Mouse (Mus musculus): ENCODE results near the gene Olfm1.

Olfm1 gene

GRCm38 (mm10) chr2:28235129-28235528 lies 42.3 kb downstream of the Olfm1 start:
- no peak for DNase-seq (ENCODE audit: low spot score in 2 of 2)

- no peak for DNase-seq (ENCODE audit: low spot score in 2 of 2)
Measured at GRCm38 (mm10) chr2:28236447-28236846, 43.7 kb downstream of the Olfm1 start.

GRCm38 (mm10) chr2:28239616-28240015 lies 46.8 kb downstream of the Olfm1 start:
- no peak for DNase-seq (ENCODE audit: low spot score in 2 of 2)

GRCm38 (mm10) chr2:28240920-28241319 lies 48.1 kb downstream of the Olfm1 start:
- DNase-seq (ENCODE audit: low spot score in 2 of 2) = no peak

- no peak for DNase-seq (ENCODE audit: low spot score in 2 of 2)
Measured at GRCm38 (mm10) chr2:28241520-28242221, 48.9 kb downstream of the Olfm1 start.

GRCm38 (mm10) chr2:28242222-28242543 lies 49.4 kb downstream of the Olfm1 start:
- DNase-seq (ENCODE audit: low spot score in 2 of 2) = no peak

GRCm38 (mm10) chr2:28244667-28245395 lies 52.0 kb downstream of the Olfm1 start:
- DNase-seq (ENCODE audit: low spot score in 2 of 2) = peak; percentile 66 to 79

GRCm38 (mm10) chr2:28246110-28246653 lies 53.4 kb downstream of the Olfm1 start:
- DNase-seq (ENCODE audit: low spot score in 2 of 2) = no peak

GRCm38 (mm10) chr2:28247098-28247497 lies 54.3 kb downstream of the Olfm1 start:
- no peak for DNase-seq (ENCODE audit: low spot score in 2 of 2)

GRCm38 (mm10) chr2:28252554-28252953 lies 59.8 kb downstream of the Olfm1 start:
- DNase-seq (ENCODE audit: low spot score in 2 of 2) = no peak

- no peak for DNase-seq (ENCODE audit: low spot score in 2 of 2)
Measured at GRCm38 (mm10) chr2:28256029-28256428, 63.2 kb downstream of the Olfm1 start.

- DNase-seq (ENCODE audit: low spot score in 2 of 2) = no peak
Measured at GRCm38 (mm10) chr2:28261438-28261837, 68.6 kb downstream of the Olfm1 start.

- no peak for DNase-seq (ENCODE audit: low spot score in 2 of 2)
Measured at GRCm38 (mm10) chr2:28267776-28268275, 75.0 kb downstream of the Olfm1 start.

- DNase-seq (ENCODE audit: low spot score in 2 of 2) = no peak
Measured at GRCm38 (mm10) chr2:28270561-28270960, 77.8 kb downstream of the Olfm1 start.

- DNase-seq (ENCODE audit: low spot score in 2 of 2) = peak; percentile 70 to 79
Measured at GRCm38 (mm10) chr2:28272218-28272965, 79.6 kb downstream of the Olfm1 start.

- DNase-seq (ENCODE audit: low spot score in 2 of 2) = no peak
Measured at GRCm38 (mm10) chr2:28274006-28274405, 81.2 kb downstream of the Olfm1 start.

GRCm38 (mm10) chr2:28275345-28275744 lies 82.6 kb downstream of the Olfm1 start:
- no peak for DNase-seq (ENCODE audit: low spot score in 2 of 2)

GRCm38 (mm10) chr2:28278150-28278549 lies 85.4 kb downstream of the Olfm1 start:
- peak in 1 of 2 experiments; percentile 69 for DNase-seq (ENCODE audit: low spot score in 2 of 2)

GRCm38 (mm10) chr2:28278853-28279252 lies 86.1 kb downstream of the Olfm1 start:
- no peak for DNase-seq (ENCODE audit: low spot score in 2 of 2)

All from frontal cortex, postnatal 36 days (tissue).